12 mouse cellular contexts compared by ENCODE assay signal in the genomic region with DNA sequence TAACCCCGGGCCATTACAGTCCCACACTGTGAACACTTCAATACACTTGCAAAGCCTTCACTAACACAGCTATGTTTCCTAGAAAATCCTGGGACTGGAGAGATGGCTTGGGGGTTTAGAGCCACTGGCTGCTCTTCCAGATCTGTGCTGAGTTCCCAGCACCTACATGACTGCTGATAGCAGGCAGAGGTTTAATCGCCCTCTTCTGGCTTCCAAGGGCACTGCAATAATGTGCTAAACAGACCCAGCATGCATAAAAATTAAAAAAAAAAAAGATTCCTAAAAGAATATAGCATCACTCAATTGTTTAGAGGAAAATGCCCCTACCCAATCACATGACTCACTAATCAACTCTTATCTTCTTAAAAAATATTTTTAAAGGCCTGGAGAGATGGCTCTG. TPM values are rescaled to one million over a fixed set of nuclear protein-coding genes. Genes with fewer than 3 reads are reported as not detected.
DNase-seq lines count a peak whose midpoint lies in the region; ATAC-seq and TF ChIP-seq lines count a peak whose summit lies in the region.
"Had no signal": no experiment of that assay in that cellular context is flagged by ENCODE, and none has a peak within 500 bp of the region (broad histone marks: within the 10 kb centered on the region; RNA-seq: fewer than 3 reads in every experiment).

No protein-coding gene starts in this region.

- peak; percentile 37; the same call in 1 of the 2 replicates for TF ChIP-seq CTCF in small intestine, adult 2 months (IDR thresholded peaks at IDR 0.05; ENCODE audit: extremely low read depth, insufficient read length, insufficient replicate concordance, low read depth, low read length)

- peak; percentile 21 for DNase-seq in hindbrain, embryonic 11.5 days (ENCODE audit: low spot score)
- DNase-seq in thymus, postnatal 0 days (ENCODE audit: low spot score): peak; percentile 9
- no peak for DNase-seq in thymus, postnatal 36 days
- DNase-seq in adrenal gland, adult (ENCODE audit: inconsistent age in 2 of 2, low spot score in 1 of 2): no peak
- no peak for DNase-seq in ovary, postnatal 36 days (ENCODE audit: low spot score)
- DNase-seq: heart, postnatal 10 days; right cerebral cortex, postnatal 4 days had no signal

- no peak for ATAC-seq in hindbrain, embryonic 11.5 days (ENCODE audit: low FRiP score)
- no peak for ATAC-seq in hindbrain, embryonic 12.5 days (ENCODE audit: low FRiP score)
- 0 out of 2 replicates have a peak, but pooled peaks have one; percentile 45 for ATAC-seq in common myeloid progenitor, adult 5-6 weeks (replicated peaks; ENCODE audit: low read depth, poor library complexity, severe bottlenecking)

- 60% methylated on average over 2 of the region's 2 CpGs for WGBS in hindbrain, embryonic 11.5 days
- WGBS in hindbrain, embryonic 12.5 days: 59% methylated on average over 2 of the region's 2 CpGs
- WGBS in small intestine, adult 2 months: 71% methylated on average over 2 of the region's 2 CpGs

- H3K27ac ChIP-seq in hindbrain, embryonic 11.5 days (ENCODE audit: low read depth, low read length): no peak overlapping the region
- H3K27ac ChIP-seq in hindbrain, embryonic 12.5 days: no peak overlapping the region
- no peak overlapping the region for H3K27ac ChIP-seq in small intestine, adult 2 months (ENCODE audit: insufficient read depth, low read depth, low read length)
- H3K27ac ChIP-seq: limb, embryonic 15.5 days had no signal

- no peak overlapping the region for H3K4me2 ChIP-seq in hindbrain, embryonic 11.5 days (replicated peaks; ENCODE audit: low read depth, low read length)
- no peak overlapping the region for H3K4me2 ChIP-seq in hindbrain, embryonic 12.5 days (replicated peaks)
- H3K4me2 ChIP-seq: limb, embryonic 15.5 days had no signal

- H3K9ac ChIP-seq in hindbrain, embryonic 11.5 days (ENCODE audit: low read depth, low read length): no peak overlapping the region
- no peak overlapping the region for H3K9ac ChIP-seq in hindbrain, embryonic 12.5 days
- H3K9ac ChIP-seq: limb, embryonic 15.5 days had no signal

- peaks cover 4% of the 10 kb centered on the region; the same call in 1 of the 2 replicates for H3K36me3 ChIP-seq in hindbrain, embryonic 11.5 days (ENCODE audit: control insufficient read depth, insufficient read depth, low read length)
- peaks cover 33% of the 10 kb centered on the region for H3K36me3 ChIP-seq in hindbrain, embryonic 12.5 days
- peaks cover 16% of the 10 kb centered on the region for H3K36me3 ChIP-seq in small intestine, adult 2 months (ENCODE audit: control insufficient read depth, insufficient read depth, low read length)

- H3K4me3 ChIP-seq in hindbrain, embryonic 11.5 days (ENCODE audit: low read depth, low read length): no peak overlapping the region
- no peak overlapping the region for H3K4me3 ChIP-seq in hindbrain, embryonic 12.5 days
- H3K4me3 ChIP-seq in small intestine, adult 2 months (ENCODE audit: low read depth, low read length): no peak overlapping the region
- H3K4me3 ChIP-seq: limb, embryonic 15.5 days; myocyte had no signal

- TF ChIP-seq POLR2A in small intestine, adult 2 months (IDR thresholded peaks at IDR 0.05; ENCODE audit: low read depth, low read length): no peak

- no peaks in the 10 kb centered on the region for H3K4me1 ChIP-seq in hindbrain, embryonic 11.5 days (replicated peaks; ENCODE audit: control insufficient read depth, insufficient read depth, low read length)
- H3K4me1 ChIP-seq in hindbrain, embryonic 12.5 days: no peaks in the 10 kb centered on the region
- 0 out of 2 replicates have a peak, but pooled peaks cover 2% of the 10 kb centered on the region for H3K4me1 ChIP-seq in small intestine, adult 2 months (ENCODE audit: control insufficient read depth, insufficient read depth, insufficient read length, low read length)
- H3K4me1 ChIP-seq: limb, embryonic 15.5 days had no signal

- no peaks in the 10 kb centered on the region for H3K27me3 ChIP-seq in hindbrain, embryonic 11.5 days (ENCODE audit: control insufficient read depth, insufficient read depth, low read length)
- H3K27me3 ChIP-seq in hindbrain, embryonic 12.5 days: no peaks in the 10 kb centered on the region
- H3K27me3 ChIP-seq in small intestine, adult 2 months (ENCODE audit: control insufficient read depth, insufficient read depth, low read length): no peaks in the 10 kb centered on the region
- H3K27me3 ChIP-seq: limb, embryonic 15.5 days had no signal

- no peaks in the 10 kb centered on the region for H3K9me3 ChIP-seq in hindbrain, embryonic 11.5 days (ENCODE audit: control insufficient read depth, low read length)
- no peaks in the 10 kb centered on the region for H3K9me3 ChIP-seq in hindbrain, embryonic 12.5 days (replicated peaks)
- H3K9me3 ChIP-seq: limb, embryonic 15.5 days had no signal

RNA-seq across cellular contexts. Expression of gene Nkapd1, which starts 15.8 kb away (rescaled TPM):
- polyA plus RNA-seq in hindbrain, embryonic 11.5 days (2014; fragmentation: Nextera tagmentation; extraction: Ambion mirVana): 29.9 and 30.6 TPM in 2 replicates
- 32.9 and 34.7 TPM in 2 replicates for polyA plus RNA-seq in hindbrain, embryonic 12.5 days (2016; fragmentation: Nextera tagmentation; extraction: Ambion mirVana)
- 26.4 and 30.9 TPM in 2 replicates for polyA plus RNA-seq in thymus, postnatal 0 days (2015; fragmentation: Nextera tagmentation; extraction: Ambion mirVana)
- total RNA-seq in common myeloid progenitor, adult 5-6 weeks (2017): 57.9 and 59.6 TPM in 2 replicates
- polyA plus RNA-seq in small intestine, adult 2 months (2012; rRNA removed): 1.2 and 1.6 TPM in 2 replicates

RNA-seq across cellular contexts. Expression of gene Pih1d2, which starts 15.9 kb away (rescaled TPM):
- 9.0 and 9.8 TPM in 2 replicates for polyA plus RNA-seq in hindbrain, embryonic 11.5 days (2014; fragmentation: Nextera tagmentation; extraction: Ambion mirVana)
- polyA plus RNA-seq in hindbrain, embryonic 12.5 days (2016; fragmentation: Nextera tagmentation; extraction: Ambion mirVana): 8.4 and 8.8 TPM in 2 replicates
- 2.5 and 3.2 TPM in 2 replicates for polyA plus RNA-seq in thymus, postnatal 0 days (2015; fragmentation: Nextera tagmentation; extraction: Ambion mirVana)
- 0.24 and 4.4 TPM in 2 replicates for total RNA-seq in common myeloid progenitor, adult 5-6 weeks (2017)
- polyA plus RNA-seq in small intestine, adult 2 months (2012; rRNA removed): 0.28 TPM in 2 replicates

RNA-seq across cellular contexts. Expression of gene Dlat, which starts 26.5 kb away (rescaled TPM):
- polyA plus RNA-seq in hindbrain, embryonic 11.5 days (2014; fragmentation: Nextera tagmentation; extraction: Ambion mirVana): 54.9 and 59.2 TPM in 2 replicates
- polyA plus RNA-seq in hindbrain, embryonic 12.5 days (2016; fragmentation: Nextera tagmentation; extraction: Ambion mirVana): 41.5 and 54.8 TPM in 2 replicates
- 37.4 and 42.7 TPM in 2 replicates for polyA plus RNA-seq in thymus, postnatal 0 days (2015; fragmentation: Nextera tagmentation; extraction: Ambion mirVana)
- total RNA-seq in common myeloid progenitor, adult 5-6 weeks (2017): 37.5 and 49.9 TPM in 2 replicates
- polyA plus RNA-seq in small intestine, adult 2 months (2012; rRNA removed): 5.3 and 10.2 TPM in 2 replicates

RNA-seq across cellular contexts. Expression of gene Timm8b, which starts 29.3 kb away (rescaled TPM):
- polyA plus RNA-seq in hindbrain, embryonic 11.5 days (2014; fragmentation: Nextera tagmentation; extraction: Ambion mirVana): 325 TPM in 2 replicates
- polyA plus RNA-seq in hindbrain, embryonic 12.5 days (2016; fragmentation: Nextera tagmentation; extraction: Ambion mirVana): 280 and 325 TPM in 2 replicates
- polyA plus RNA-seq in thymus, postnatal 0 days (2015; fragmentation: Nextera tagmentation; extraction: Ambion mirVana): 282 and 312 TPM in 2 replicates
- total RNA-seq in common myeloid progenitor, adult 5-6 weeks (2017): 147 and 199 TPM in 2 replicates
- 93.7 and 98.1 TPM in 2 replicates for polyA plus RNA-seq in small intestine, adult 2 months (2012; rRNA removed)

RNA-seq across cellular contexts. Expression of gene Sdhd, which starts 29.4 kb away (rescaled TPM):
- 254 and 265 TPM in 2 replicates for polyA plus RNA-seq in hindbrain, embryonic 11.5 days (2014; fragmentation: Nextera tagmentation; extraction: Ambion mirVana)
- 208 TPM in 2 replicates for polyA plus RNA-seq in hindbrain, embryonic 12.5 days (2016; fragmentation: Nextera tagmentation; extraction: Ambion mirVana)
- 303 and 309 TPM in 2 replicates for polyA plus RNA-seq in thymus, postnatal 0 days (2015; fragmentation: Nextera tagmentation; extraction: Ambion mirVana)
- total RNA-seq in common myeloid progenitor, adult 5-6 weeks (2017): 172 and 173 TPM in 2 replicates
- polyA plus RNA-seq in small intestine, adult 2 months (2012; rRNA removed): 307 and 325 TPM in 2 replicates

Comparison
In these comparisons a context has a peak if more than half of its experiments do, and no peak if none do; other contexts are left out.
1. DNase-seq: peak in hindbrain, embryonic 11.5 days (single experiment) and thymus, postnatal 0 days (single experiment); none in thymus, postnatal 36 days (0 of 2), adrenal gland, adult (0 of 2) and ovary, postnatal 36 days (single experiment).
2. RNA of gene Nkapd1, which starts 15.8 kb away (polyA plus RNA-seq): 32.9 to 34.7 TPM in hindbrain, embryonic 12.5 days, 26.4 to 30.9 TPM in thymus, postnatal 0 days and 29.9 to 30.6 TPM in hindbrain, embryonic 11.5 days; 1.2 to 1.6 TPM in small intestine, adult 2 months; every median in the first group is over 10 times any median in the second.